Mouse (Mus musculus) A20 (cell line): ENCODE data around the gene Rai14.
"Not testable (repeated sequence)": the region's sequence is repeated elsewhere in the genome, so short reads cannot be mapped to it uniquely, and the experiment has no call there.

Experiments used
- DNase-seq: peaks from one replicate; pipeline ENCODE4 v3.0.0-alpha.2; 2011; ENCODE audit warnings: low read depth, low spot score

Rai14 gene

GRCm38 (mm10) chr15:10535969-10536368 lies 178.5 kb downstream of the Rai14 start:
- no peak for DNase-seq

GRCm38 (mm10) chr15:10534591-10534990 lies 179.8 kb downstream of the Rai14 start:
- DNase-seq, result no peak

GRCm38 (mm10) chr15:10533361-10533760 lies 181.1 kb downstream of the Rai14 start:
- DNase-seq, result not testable (repeated sequence)

GRCm38 (mm10) chr15:10531352-10531751 lies 183.1 kb downstream of the Rai14 start:
- DNase-seq, result no peak

GRCm38 (mm10) chr15:10525896-10526295 lies 188.5 kb downstream of the Rai14 start:
- no peak for DNase-seq
